Mouse (Mus musculus) layer of hippocampus, postnatal 14 days (tissue): ENCODE measurements at regions not wholly inside any gene's neighbourhood (a gene's known extent, or its start where the extent isn't known, plus 50 kb on each side); places are given as distances from the start of the nearest gene placed in this dataset.

Experiments used
- DNase-seq, 2 experiments: peaks; one replicate each; pipeline ENCODE4 v3.0.0; 2021 to 2022; ENCODE audit warnings: low spot score in 2 of 2, mixed read lengths in 1 of 2

DNA sequence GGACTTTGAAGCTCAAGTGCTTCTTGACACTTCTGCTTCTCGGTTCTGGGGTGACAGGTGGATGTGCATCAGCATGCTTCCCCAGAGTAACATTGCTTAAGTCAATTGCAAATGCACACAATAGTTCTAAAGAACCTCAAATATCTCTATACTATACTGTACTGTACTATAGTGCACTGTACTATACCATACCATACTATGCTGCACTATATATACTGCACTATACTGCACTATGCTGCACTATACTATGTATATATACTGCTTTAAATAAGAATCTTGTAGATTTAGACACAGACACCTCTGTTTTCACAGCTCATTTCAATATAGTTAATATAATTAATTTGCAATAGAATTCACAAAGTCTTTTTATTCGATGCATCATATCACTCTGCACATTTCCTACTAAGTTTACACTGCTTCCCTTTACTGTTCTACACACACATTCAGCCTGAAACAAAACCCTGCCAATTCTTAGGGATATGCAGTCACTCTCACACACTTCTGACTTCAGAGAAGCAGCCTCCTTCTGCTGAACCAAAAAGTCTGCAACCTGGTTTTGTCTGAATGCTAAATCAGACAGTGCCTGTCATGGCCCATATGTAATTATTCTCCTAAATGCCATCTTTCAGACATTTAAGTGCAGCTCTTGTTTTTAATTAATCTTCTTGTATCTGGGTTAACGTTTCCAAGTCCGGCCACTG lies 570.8 kb upstream of the Map3k7 start:
- DNase-seq = no peak

DNA sequence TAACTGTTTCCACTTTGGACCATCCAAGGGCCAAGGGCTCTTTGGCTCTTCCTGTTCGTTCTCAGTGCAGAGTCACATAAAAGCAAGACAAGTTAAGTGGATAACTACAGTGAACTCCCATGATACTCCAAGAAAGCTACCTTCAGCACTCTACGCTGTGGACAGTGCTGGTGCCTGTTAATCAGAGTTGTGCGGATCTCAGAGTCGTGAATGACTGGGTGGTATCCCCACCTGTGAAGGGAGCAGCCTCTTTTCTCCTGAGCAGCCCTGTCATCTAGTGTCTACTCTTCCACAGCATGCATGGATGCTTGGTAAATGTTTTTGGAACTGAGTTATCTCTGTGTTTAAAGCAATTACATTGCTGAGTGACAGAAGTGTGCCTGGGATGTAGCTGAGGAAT lies 568.4 kb upstream of the Map3k7 start:
- no peak for DNase-seq

DNA sequence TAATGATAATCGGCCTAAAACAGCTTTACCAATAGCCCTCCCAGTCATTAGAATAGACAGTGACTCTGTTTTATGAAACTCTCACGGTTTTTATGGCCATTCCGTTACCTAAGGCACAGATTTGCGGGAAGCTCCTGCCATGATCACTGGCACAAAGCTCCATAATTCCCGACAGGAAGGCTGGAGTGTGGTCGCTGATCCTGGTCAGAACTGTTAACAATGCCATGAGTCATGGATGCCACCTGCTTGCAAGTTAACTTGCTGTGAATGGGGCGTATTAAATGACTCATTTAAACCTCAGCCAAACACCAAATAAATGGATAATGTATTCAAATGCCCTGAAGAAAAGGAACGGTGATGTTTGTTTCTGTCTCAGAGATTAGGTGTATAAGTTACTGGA lies 559.9 kb upstream of the Map3k7 start:
- no peak for DNase-seq

DNA sequence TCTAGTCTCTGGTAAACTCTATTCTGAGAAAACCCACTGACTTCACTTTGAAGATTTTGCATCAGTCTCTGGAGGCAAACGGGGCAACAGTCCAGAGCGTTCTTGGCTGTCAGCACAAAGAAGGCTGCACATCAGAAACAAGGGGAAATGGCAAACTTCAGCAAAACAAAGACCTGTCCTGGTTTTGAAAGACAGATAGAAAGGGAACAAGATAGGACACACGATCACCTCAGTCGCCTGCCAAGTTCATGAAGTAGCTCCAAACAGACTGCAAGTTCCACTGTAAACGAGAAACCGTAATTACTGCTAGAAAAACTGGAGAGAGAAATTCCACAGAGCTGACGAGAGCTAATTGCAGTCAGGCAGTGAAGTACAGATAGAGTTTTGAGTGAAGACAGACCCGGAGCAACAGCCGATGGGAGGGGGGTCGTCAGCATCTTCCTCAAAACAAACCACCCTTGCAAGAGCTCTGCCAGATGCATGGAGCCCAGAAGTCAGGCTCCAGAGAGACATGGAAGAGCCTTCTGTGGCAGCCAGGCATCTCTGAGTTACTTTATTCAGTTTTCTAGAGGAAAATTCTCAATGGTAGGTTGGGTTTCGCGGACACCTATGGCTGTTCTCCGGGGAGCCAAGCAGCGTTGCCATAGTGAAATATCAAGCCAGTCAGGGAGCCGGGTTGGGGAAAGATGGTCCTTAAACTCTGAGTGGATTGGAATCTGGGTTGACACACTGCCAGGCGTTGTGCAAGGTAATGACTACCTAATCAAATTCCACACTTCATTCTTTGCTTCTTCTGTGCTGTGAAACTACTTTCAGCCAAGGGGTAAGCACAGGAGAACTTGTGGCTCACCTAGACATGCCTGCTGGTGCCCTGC lies 558.8 kb upstream of the Map3k7 start:
- DNase-seq = no peak

DNA sequence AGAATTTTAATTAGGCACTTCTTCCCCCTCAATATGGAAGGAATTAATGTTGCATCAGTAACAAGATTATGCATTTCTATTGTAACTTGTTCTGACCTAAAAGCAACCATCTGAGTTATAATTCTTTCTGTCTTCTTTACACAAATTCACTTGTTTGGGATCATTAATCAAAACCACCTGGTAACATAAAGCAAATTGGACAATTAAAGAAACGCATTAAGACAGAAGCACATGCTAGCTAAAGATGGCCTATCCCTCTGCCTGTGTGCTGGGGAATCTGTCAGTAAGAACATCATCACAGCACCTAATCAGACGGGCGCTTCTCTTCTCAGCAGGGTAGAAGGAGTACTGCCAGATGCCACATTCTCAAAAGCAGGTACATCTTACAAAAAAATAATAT lies 553.7 kb upstream of the Map3k7 start:
- no peak for DNase-seq

DNA sequence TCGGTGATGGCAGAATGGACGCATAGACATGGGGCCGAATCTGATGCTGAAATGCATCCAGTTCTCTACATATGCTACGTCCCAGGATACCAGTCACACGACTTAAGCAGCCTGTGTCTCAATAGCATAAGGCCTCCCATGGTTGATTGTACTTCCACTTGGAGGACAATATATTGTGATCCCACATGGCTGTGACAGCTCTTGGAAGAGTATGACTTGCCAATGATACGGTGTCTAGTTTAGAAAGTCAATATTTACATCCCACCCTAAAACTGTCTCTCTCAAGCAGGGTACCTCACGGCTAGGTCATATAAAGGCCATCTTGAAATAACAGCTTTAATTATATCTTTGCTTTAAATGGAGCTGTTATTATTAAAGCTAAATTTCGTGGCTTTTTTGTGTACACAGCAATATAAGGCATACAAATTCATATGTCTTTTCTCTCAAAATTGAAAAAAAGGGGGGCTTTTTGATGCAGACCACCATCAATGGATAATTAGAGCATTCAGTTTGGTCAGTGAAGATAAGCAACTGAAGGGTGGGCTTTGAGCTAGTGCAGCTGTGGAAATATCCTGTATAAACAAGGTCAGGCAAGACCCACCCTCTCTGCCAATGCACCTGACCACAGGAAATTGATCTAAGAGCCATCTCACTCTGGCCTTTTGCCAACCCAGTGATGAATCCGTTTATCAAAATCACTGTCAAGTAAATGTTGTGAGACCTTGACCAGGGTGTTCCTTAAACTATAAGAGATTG lies 551.9 kb upstream of the Map3k7 start:
- no peak for DNase-seq

DNA sequence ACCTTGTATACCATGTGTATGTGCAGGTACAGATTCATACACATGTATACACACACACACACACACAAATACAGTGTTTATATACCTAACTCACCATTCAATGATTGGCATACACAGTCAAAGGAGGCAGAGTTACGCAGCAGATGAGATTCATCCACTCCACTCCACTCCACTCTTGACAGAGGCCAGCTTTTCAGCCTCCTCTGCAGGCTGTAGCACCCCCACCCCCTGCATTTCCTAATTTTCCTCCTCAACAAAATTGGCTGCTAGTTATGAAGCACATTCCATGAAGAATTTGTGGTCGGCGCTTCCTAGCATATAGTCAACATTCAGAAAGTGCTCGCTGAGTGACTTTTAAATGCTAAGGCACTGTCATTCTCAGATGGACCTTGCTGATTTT lies 546.7 kb upstream of the Map3k7 start:
- DNase-seq = no peak

DNA sequence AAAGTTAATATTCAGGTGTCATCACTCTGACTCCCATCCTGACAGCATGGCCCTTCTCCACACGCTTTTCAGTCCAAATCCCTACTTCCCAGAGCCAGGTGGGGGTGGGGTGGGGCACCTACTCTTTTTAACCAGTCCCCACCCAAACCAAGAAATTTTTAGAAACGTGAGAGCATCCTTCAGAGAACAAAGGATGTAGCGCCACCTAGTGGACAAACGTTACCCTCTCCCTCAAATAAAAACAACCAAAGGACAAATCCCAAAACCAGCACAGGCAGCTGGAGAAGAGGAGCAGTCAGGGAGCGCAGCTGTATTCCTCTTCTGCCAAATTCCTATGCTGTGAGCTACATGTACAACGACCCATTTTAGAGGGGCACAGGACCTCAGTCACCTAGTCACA lies 544.7 kb upstream of the Map3k7 start:
- peak; percentile 47 to 72 for DNase-seq

DNA sequence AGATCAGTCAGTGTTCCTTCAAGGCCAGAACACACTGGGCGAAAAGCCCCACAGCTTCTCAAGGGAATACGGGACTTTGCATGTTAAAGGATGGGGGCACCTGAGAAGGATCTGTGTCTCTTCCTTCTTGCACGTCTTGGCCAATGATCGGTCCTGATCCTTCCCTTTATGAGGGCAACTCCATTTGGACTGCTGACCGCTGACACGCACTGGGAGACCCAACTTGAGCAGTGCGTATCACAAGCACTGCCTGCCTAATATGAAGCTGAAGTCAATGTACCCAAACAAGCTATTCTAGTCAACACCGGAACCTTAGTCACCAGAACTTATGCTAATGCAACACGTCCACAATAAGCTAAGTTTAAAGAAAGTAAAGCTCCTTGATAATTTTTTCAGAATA lies 543.7 kb upstream of the Map3k7 start:
- DNase-seq = no peak

DNA sequence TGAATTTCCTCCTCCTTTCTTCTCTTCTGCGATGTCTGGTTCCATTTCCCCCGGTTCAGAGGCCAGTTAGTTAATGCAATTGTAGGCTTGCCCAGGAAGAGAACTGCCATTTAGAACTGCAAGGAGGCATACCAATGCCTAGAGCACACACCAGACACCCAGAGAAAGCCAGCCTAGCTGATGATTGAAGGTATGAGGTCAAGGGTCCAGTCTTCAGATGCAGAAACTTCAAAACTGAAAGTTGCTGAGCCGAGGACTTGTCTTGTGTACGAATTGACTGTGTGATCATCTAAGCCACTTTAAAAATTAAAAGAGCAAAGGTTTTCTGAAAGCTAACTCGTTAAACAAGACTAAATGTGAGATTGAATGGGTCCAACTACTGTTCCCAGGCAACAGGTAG lies 542.5 kb upstream of the Map3k7 start:
- no peak for DNase-seq

DNA sequence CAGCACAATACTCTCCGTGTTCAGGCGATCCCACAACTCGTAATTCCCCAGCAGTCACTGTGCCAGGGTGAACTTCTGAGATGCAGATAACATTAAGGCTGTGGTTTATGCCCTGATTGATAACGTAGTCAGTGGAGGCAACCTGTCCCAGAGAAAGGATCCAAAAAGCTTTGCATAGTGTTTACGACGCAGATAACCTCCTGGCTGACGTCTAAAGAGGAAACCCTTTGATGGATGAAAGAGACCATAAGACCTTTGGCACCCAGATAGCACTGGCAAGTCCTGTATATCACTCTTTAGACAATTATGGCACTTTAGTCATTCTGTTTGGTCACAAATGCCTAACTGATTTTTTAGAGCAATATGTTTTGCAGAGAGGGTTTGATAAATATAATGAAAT lies 538.8 kb upstream of the Map3k7 start:
- no peak for DNase-seq

DNA sequence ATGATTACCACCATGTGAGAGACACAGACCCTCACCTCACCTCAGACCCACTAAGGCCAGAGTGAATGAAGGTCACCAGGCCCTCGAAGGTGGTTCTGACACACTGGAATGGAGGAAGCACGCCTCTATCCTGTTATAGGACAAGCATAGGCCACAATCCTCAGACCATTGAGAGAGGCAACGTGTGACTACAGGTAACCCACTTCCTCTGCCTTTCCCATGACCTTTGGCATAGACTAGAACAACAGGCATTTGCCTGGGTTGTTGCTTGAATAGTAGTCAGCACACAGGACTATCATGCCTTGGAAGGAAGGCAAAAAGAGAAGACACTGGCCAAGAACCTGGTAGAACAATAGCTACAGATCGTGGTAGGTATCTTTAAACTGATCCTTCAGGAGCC lies 538.2 kb upstream of the Map3k7 start:
- no peak for DNase-seq

DNA sequence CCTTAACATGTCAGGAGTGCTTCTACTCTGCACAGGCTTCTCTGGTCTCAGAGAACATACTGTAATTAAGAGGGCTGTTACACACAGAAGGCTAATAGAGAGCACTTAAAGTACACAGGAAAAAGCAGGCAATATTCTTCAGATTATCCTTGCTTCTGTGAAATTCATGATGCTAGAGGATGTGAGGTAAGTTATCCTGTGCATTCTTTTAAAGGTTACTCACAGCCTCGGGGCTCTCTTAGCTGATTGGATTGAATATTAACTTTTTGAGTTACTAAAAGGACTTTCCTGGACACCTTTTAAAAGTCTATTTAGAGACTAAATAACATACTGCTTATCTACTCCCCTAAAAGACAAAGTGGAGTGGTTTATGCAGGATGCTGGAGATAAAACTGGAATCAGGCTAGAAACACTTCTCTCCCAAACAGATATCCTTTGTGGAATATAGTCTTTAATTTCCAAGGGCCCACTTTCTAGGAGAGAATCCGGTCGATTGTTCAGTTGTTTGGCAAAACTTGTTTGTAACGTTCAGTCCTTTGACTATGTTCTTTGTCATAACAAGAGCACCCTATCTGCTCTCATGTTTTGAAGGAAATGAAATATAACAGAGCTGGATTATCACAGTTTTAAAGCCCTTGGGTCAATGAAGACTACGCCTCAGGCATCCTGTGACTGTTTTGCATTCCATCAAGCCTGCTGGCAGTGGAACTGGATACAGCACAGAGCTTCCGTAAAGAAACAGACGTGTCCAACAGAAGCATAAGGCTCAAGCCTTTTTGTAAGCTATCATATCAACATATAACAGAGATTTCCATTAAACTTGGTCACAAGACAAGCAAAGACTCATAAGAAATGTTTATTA lies 537.5 kb upstream of the Map3k7 start:
- DNase-seq = no peak

DNA sequence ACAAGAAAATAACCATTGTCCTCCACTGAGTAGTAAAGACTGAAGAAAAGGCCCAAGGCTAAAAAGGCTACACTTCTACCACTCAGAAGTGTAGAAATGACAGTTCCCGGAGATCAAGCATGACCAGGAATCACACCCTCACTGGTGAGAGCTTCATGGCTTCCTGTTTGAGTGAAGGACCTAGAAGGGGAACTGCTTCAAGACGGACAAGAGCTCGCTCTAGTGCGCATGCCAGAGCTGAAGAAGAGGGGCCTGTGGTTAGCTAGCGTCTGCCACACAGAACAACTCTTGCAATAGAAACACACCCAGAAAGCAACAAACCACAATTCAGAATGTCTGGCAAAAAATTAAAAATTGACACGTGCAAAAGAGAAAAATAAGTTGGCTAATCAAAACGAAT lies 530.0 kb upstream of the Map3k7 start:
- no peak for DNase-seq

DNA sequence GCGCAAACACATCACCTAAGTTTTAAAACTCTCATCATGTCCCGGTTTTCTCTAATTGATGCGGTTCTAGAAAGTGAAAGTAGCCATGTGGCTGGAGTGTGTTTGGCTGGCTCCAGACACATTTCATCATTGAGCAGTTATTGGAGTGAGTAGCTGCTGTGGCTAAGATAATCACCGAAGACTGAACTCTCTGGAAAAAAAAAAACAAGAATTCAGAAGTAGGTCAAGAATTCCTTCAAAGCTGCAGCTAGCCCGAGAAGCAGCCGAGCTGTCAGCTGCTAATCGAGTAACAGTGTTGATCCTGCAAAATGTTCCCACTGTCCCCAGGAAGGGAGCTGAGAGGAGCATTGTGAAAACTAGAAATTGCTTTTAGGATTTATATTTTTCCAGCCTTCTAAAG lies 509.0 kb upstream of the Map3k7 start:
- DNase-seq = no peak

DNA sequence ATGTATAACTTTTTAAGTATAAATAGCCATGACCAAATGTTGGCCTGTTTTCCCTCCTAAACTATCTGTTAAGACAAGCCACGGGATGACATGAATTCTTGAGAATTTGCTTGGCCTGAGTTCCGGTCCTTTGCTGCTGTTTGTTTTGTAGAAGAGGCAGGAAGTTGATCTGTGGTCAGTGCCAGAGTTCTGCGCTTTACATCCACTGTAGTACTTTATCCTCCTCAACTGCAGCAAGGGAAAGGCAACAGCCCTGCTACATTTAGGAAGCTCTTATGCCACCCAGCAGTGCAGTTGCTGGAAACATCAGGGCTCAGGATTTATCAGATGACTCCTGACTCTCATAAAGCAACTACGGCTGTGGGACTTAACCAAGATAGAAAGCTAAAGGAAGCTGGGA lies 508.4 kb upstream of the Map3k7 start:
- DNase-seq = no peak

DNA sequence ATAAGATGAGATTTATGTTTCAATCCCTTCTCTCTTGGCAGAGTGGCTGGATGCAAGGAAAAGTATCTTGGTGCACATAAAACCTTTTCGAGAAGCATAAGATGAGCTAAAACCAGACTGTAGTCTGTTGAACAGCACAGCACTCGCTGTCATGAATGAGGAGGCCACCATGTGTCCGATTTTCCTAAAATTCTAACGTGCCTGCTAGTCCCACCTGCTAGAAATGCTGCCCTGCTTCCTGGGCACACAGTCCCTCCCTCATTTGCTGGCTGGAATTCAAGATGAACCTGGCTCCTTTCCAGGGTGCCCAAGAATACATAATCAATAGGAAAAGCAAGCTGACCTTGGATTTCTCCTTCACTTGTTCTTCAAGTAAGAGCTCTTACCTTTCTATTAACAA lies 501.4 kb upstream of the Map3k7 start:
- no peak for DNase-seq

DNA sequence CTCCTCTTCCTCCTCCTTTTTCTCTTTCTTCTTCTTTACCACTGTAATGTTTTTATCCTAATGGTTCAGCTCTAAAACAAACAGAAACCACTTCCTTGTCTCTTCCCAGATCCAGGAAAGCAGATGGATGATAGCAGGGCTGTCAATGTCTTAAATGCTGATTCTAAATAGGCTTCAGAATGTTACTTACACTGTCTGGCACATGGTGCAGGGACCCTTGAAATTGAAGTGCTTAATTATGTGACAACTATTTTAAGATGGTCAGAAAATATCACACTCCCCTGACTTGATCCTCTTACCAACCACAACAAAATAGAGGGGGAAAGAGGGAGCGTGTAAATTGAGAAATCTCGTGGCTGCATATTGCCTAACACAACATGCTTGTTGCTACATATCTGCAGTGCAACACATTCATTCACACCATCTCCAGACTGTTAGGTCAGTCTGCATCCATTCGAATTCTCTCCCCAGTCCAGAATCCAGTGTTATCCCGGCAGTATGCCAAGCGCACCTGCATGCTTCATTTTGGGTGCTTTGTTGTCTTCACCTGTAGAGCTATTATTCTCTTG lies 500.7 kb upstream of the Map3k7 start:
- DNase-seq = no peak

DNA sequence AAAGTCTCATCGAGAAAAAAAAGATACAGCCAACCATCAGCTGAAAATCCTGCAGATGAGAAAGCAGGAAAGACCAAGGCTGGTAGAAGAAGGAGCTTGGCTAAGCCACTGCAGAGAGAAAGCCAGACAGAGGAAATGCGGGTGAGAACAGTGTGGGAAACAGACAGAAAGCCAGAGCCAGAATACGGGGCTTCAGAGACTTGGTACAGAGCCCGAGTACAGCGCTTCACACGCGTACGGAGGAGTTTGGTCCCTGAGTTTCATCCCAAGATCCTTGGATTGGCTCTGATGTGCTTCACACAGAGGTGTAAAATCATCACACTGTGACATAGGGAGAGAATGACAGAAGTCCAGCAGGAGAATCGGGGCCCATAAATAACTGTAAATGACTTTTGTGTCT lies 495.6 kb upstream of the Map3k7 start:
- DNase-seq = no peak

DNA sequence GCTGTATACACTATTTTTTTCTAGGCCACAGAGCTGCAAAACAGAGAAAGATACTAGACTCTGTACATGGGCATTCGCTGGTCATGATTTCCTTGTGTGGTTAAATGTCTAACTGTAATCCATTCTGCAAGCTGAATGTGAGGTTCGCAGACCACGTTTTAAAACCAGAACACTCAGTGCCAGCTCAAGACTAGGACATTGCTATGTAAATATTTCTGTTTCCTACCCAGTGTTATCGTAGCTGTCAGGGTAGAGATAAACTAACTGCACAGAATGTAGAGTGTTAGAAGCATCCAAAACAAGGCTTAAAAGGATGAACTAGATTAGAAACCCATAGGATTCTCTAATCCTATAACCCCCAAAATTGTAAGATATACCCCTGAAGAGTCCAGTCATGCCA lies 494.1 kb upstream of the Map3k7 start:
- DNase-seq = no peak

DNA sequence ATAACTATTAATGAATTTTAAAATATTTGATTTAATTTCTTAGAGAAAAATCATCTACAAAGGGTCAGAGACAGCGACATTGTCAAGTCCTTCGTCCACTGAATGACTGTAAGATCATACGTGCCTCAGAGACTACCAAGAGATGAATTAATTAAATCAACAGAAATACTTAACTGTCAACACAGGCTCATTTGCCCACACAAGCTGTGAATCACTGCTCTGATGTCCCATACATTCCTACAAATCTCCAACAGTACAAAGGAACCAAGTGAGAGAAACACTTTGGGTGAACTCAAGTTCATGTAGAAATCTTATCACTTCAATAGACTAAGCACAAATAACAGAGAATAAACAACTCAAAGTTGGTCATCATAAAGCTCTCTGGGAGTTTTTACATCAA lies 471.4 kb upstream of the Map3k7 start:
- DNase-seq = no peak
